Mouse (Mus musculus) forebrain, embryonic 12.5 days (tissue): ENCODE measurements around the gene Hic1. TPM values are rescaled to one million over a fixed set of nuclear protein-coding genes. Genes with fewer than 3 reads are reported as not detected.
A peak's percentile ranks its signal among the peaks of the same experiment; 100 is the strongest.

Experiments
- ATAC-seq: fragments of 200-750 bp; cut with Nextera tagmentation; 2 replicates; pipeline ENCODE4 v1.8.0; 2017; ENCODE audit warnings: moderate TSS enrichment; ENCODE audit not compliant: low FRiP score
- H3K27ac ChIP-seq: fragments of 300-500 bp; sonication (generic); 2 replicates; pipeline ENCODE4 v1.5.1; 2016; ENCODE audit warnings: mild to moderate bottlenecking
- H3K27me3 ChIP-seq: fragments of 300-500 bp; sonication (generic); 2 replicates; pipeline ENCODE4 v1.6.1; 2016; ENCODE audit warnings: mild to moderate bottlenecking
- H3K36me3 ChIP-seq: fragments of 300-500 bp; sonication (generic); replicated peaks from 2 replicates; pipeline ENCODE4 v1.6.1; 2016; ENCODE audit warnings: mild to moderate bottlenecking
- H3K4me1 ChIP-seq: fragments of 300-500 bp; sonication (generic); 2 replicates; pipeline ENCODE4 v1.6.1; 2016
- H3K4me2 ChIP-seq: fragments of 300-500 bp; sonication (generic); 2 replicates; pipeline ENCODE4 v1.6.1; 2016; ENCODE audit warnings: mild to moderate bottlenecking, moderate library complexity
- H3K4me3 ChIP-seq: fragments of 300-500 bp; sonication (generic); replicated peaks from 2 replicates; pipeline ENCODE4 v1.5.1; 2016; ENCODE audit warnings: mild to moderate bottlenecking
- H3K9ac ChIP-seq: fragments of 300-500 bp; sonication (generic); 2 replicates; pipeline ENCODE4 v1.6.1; 2016; ENCODE audit warnings: mild to moderate bottlenecking
- H3K9me3 ChIP-seq: fragments of 300-500 bp; sonication (generic); 2 replicates; pipeline ENCODE4 v1.6.1; 2016
- WGBS: fragments of 180-500 bp; shearing (Covaris S2); methylation state at CpG from one replicate; pipeline ENCODE4 v1.1.7; 2016; 5-methylcytosine and 5-hydroxymethylcytosine counted together
- polyA plus RNA-seq: library from polyadenylated mRNA; unstranded; fragments of >200 nt; fragmentation: Nextera tagmentation; extraction: Ambion mirVana; gene quantifications from 2 replicates; pipeline ENCODE4 v1.2.1, GENCODE M21; 2016

Gene Hic1
- polyA plus RNA-seq, 1 experiment from 2014 or later: 4.4 TPM

- H3K4me3 ChIP-seq: no peak overlapping the region
- no peak overlapping the region for H3K9ac ChIP-seq
- H3K9me3 ChIP-seq: no peaks in the 10 kb centered on the region
- no peak for ATAC-seq
- peaks cover 23% of the 10 kb centered on the region; the same call in 1 of the 2 replicates for H3K4me1 ChIP-seq
- no peak overlapping the region for H3K27ac ChIP-seq
- WGBS: 77% methylated on average over 8 of the region's 8 CpGs
- H3K4me2 ChIP-seq: no peak overlapping the region
- peaks cover 39% of the 10 kb centered on the region for H3K27me3 ChIP-seq
- H3K36me3 ChIP-seq: no peaks in the 10 kb centered on the region
Measured at GRCm38 (mm10) chr11:75201721-75202120, 32.4 kb upstream of the Hic1 start.

- ATAC-seq: no peak
- WGBS: 86% methylated on average over 12 of the region's 12 CpGs
- H3K4me1 ChIP-seq: peaks cover 26% of the 10 kb centered on the region; the same call in 1 of the 2 replicates
Measured at GRCm38 (mm10) chr11:75200935-75201334, 31.6 kb upstream of the Hic1 start.

GRCm38 (mm10) chr11:75199951-75200350 lies 30.6 kb upstream of the Hic1 start:
- peaks cover 57% of the 10 kb centered on the region for H3K27me3 ChIP-seq
- 84% methylated on average over 5 of the region's 5 CpGs for WGBS
- H3K36me3 ChIP-seq: no peaks in the 10 kb centered on the region
- no peaks in the 10 kb centered on the region for H3K9me3 ChIP-seq
- H3K4me1 ChIP-seq: peaks cover 35% of the 10 kb centered on the region
- no peak overlapping the region for H3K27ac ChIP-seq
- H3K4me2 ChIP-seq: no peak overlapping the region
- no peak overlapping the region for H3K9ac ChIP-seq
- no peak for ATAC-seq
- no peak overlapping the region for H3K4me3 ChIP-seq

More at GRCm38 (mm10) chr11:75200935-75201334, 31.6 kb upstream of the Hic1 start:
- H3K4me3 ChIP-seq: no peak overlapping the region
- peaks cover 47% of the 10 kb centered on the region for H3K27me3 ChIP-seq
- no peak overlapping the region for H3K9ac ChIP-seq
- no peaks in the 10 kb centered on the region for H3K36me3 ChIP-seq
- no peaks in the 10 kb centered on the region for H3K9me3 ChIP-seq
- no peak overlapping the region for H3K4me2 ChIP-seq
- no peak overlapping the region for H3K27ac ChIP-seq

- H3K4me1 ChIP-seq: peaks cover 36% of the 10 kb centered on the region
- no peak overlapping the region for H3K27ac ChIP-seq
- no peak overlapping the region for H3K9ac ChIP-seq
- no peak for ATAC-seq
- H3K9me3 ChIP-seq: no peaks in the 10 kb centered on the region
- no peaks in the 10 kb centered on the region for H3K36me3 ChIP-seq
- H3K27me3 ChIP-seq: peaks cover 68% of the 10 kb centered on the region
- WGBS: 77% methylated on average over 4 of the region's 4 CpGs
- no peak overlapping the region for H3K4me3 ChIP-seq
- H3K4me2 ChIP-seq: no peak overlapping the region
Measured at GRCm38 (mm10) chr11:75198792-75199191, 29.5 kb upstream of the Hic1 start.

- Histone ChIP-seq H3K36me3 (no peaks in the 10 kb centered on the region), H3K9me3 (no peaks in the 10 kb centered on the region), H3K4me1 (peaks cover 41% of the 10 kb centered on the region), H3K4me2 (no peak overlapping the region), H3K9ac (no peak overlapping the region), H3K27me3 (peaks cover 77% of the 10 kb centered on the region), H3K4me3 (no peak overlapping the region), H3K27ac (no peak overlapping the region)
- WGBS: 41% methylated on average over 7 of the region's 7 CpGs
- ATAC-seq: no peak
Measured at GRCm38 (mm10) chr11:75197956-75198355, 28.6 kb upstream of the Hic1 start.

GRCm38 (mm10) chr11:75196131-75196530 lies 26.8 kb upstream of the Hic1 start:
- H3K9me3 ChIP-seq: no peaks in the 10 kb centered on the region
- H3K36me3 ChIP-seq: no peaks in the 10 kb centered on the region
- H3K4me3 ChIP-seq: no peak overlapping the region
- H3K4me2 ChIP-seq: no peak overlapping the region
- ATAC-seq: no peak
- peaks cover 40% of the 10 kb centered on the region for H3K4me1 ChIP-seq
- WGBS: 44% methylated on average over 6 of the region's 6 CpGs
- H3K27me3 ChIP-seq: peaks cover 95% of the 10 kb centered on the region
- no peak overlapping the region; the same call in 1 of the 2 replicates for H3K9ac ChIP-seq
- H3K27ac ChIP-seq: no peak overlapping the region

- Histone ChIP-seq H3K27ac (no peak overlapping the region), H3K9ac (peak overlapping the region; percentile 48), H3K4me3 (peak overlapping the region; percentile 49), H3K27me3 (peaks cover 90% of the 10 kb centered on the region), H3K9me3 (no peaks in the 10 kb centered on the region), H3K4me1 (peaks cover 48% of the 10 kb centered on the region), H3K36me3 (no peaks in the 10 kb centered on the region), H3K4me2 (peak overlapping the region; percentile 69)
- peak; percentile 28; the same call in 1 of the 2 replicates for ATAC-seq
- WGBS: 1% methylated on average over 39 of the region's 39 CpGs
Measured at GRCm38 (mm10) chr11:75194850-75195461, 25.6 kb upstream of the Hic1 start.

- no peaks in the 10 kb centered on the region for H3K36me3 ChIP-seq
- peaks cover 86% of the 10 kb centered on the region for H3K27me3 ChIP-seq
- H3K4me2 ChIP-seq: peak overlapping the region; percentile 69
- H3K9ac ChIP-seq: peak overlapping the region; percentile 48
- H3K9me3 ChIP-seq: no peaks in the 10 kb centered on the region
- under 1% methylated on average over 52 of the region's 52 CpGs for WGBS
- no peak for ATAC-seq
- H3K4me1 ChIP-seq: peaks cover 55% of the 10 kb centered on the region
- no peak overlapping the region for H3K27ac ChIP-seq
- H3K4me3 ChIP-seq: peak overlapping the region; percentile 49
Measured at GRCm38 (mm10) chr11:75194121-75194849, 25.0 kb upstream of the Hic1 start.

GRCm38 (mm10) chr11:75193256-75194071 lies 24.1 kb upstream of the Hic1 start, which contains the start of gene Rtn4rl1:
TSS of gene Rtn4rl1 (plus strand) at chr11:75193783.
- under 1% methylated on average over 84 of the region's 84 CpGs for WGBS
- Histone ChIP-seq H3K27me3 (peaks cover 78% of the 10 kb centered on the region), H3K9me3 (no peaks in the 10 kb centered on the region), H3K4me2 (peak within 1 kb of the TSS; percentile 69), H3K4me3 (peak within 1 kb of the TSS; percentile 49), H3K9ac (peak within 1 kb of the TSS; percentile 48), H3K4me1 (peaks cover 58% of the 10 kb centered on the region), H3K36me3 (no peaks in the 10 kb centered on the region), H3K27ac (no peak within 1 kb of the TSS)
- no peak for ATAC-seq

- H3K4me3 ChIP-seq: peak overlapping the region; percentile 49
- H3K9ac ChIP-seq: no peak overlapping the region
- no peak overlapping the region for H3K27ac ChIP-seq
- H3K36me3 ChIP-seq: no peaks in the 10 kb centered on the region
- ATAC-seq: no peak
- peaks cover 58% of the 10 kb centered on the region for H3K4me1 ChIP-seq
- peaks cover 69% of the 10 kb centered on the region for H3K27me3 ChIP-seq
- 24% methylated on average over 13 of the region's 13 CpGs for WGBS
- peak overlapping the region; percentile 69 for H3K4me2 ChIP-seq
- no peaks in the 10 kb centered on the region for H3K9me3 ChIP-seq
Measured at GRCm38 (mm10) chr11:75192336-75193214, 23.3 kb upstream of the Hic1 start.

- Histone ChIP-seq H3K27ac (no peak overlapping the region), H3K4me1 (peaks cover 56% of the 10 kb centered on the region), H3K9ac (no peak overlapping the region), H3K27me3 (peaks cover 63% of the 10 kb centered on the region), H3K4me3 (no peak overlapping the region), H3K36me3 (no peaks in the 10 kb centered on the region), H3K4me2 (no peak overlapping the region), H3K9me3 (no peaks in the 10 kb centered on the region)
- WGBS: 64% methylated on average over 6 of the region's 6 CpGs
- ATAC-seq: no peak
Measured at GRCm38 (mm10) chr11:75191841-75192240, 22.5 kb upstream of the Hic1 start.
